Mouse (Mus musculus) embryonic fibroblast, embryonic 13.5 days (primary cell): ENCODE measurements around the gene 4933414I15Rik.

Source experiments
- CTCF ChIP-seq: IDR thresholded peaks from 2 replicates; pipeline ENCODE4 v1.5.1; 2011; ENCODE audit warnings: mild to moderate bottlenecking, control low read depth, low read length, moderate library complexity, borderline replicate concordance; ENCODE audit not compliant: insufficient read depth
- POLR2A ChIP-seq: IDR thresholded peaks from 2 replicates; pipeline ENCODE4 v1.6.1; 2011; ENCODE audit warnings: low read depth, mild to moderate bottlenecking, control low read depth, low read length, moderate library complexity

- no peak for TF ChIP-seq POLR2A
- no peak for TF ChIP-seq CTCF
Observed at GRCm38 (mm10) chr11:50908136-50908535, 35.4 kb downstream of the 4933414I15Rik start.
